Mouse (Mus musculus) midbrain, embryonic 12.5 days (tissue): ENCODE measurements around the gene Eif4enif1. TPM values are rescaled to one million over a fixed set of nuclear protein-coding genes. Genes with fewer than 3 reads are reported as not detected.
"Not testable (repeated sequence)": the region's sequence is repeated elsewhere in the genome, so short reads cannot be mapped to it uniquely, and the experiment has no call there.

ENCODE experiments used
- ATAC-seq: fragments of 200-750 bp; cut with Nextera tagmentation; 2 replicates; pipeline ENCODE4 v1.8.0; 2017; ENCODE audit warnings: low read depth, moderate TSS enrichment, moderate library complexity; ENCODE audit not compliant: low FRiP score
- H3K27ac ChIP-seq: fragments of 300-500 bp; sonication (generic); replicated peaks from 2 replicates; pipeline ENCODE4 v1.5.1; 2016; ENCODE audit warnings: mild to moderate bottlenecking
- H3K27me3 ChIP-seq: fragments of 300-500 bp; sonication (generic); 2 replicates; pipeline ENCODE4 v1.6.1; 2016; ENCODE audit warnings: mild to moderate bottlenecking
- H3K36me3 ChIP-seq: fragments of 300-500 bp; sonication (generic); 2 replicates; pipeline ENCODE4 v1.6.1; 2016
- H3K4me1 ChIP-seq: fragments of 300-500 bp; sonication (generic); 2 replicates; pipeline ENCODE4 v1.6.1; 2016
- H3K4me2 ChIP-seq: fragments of 300-500 bp; sonication (generic); replicated peaks from 2 replicates; pipeline ENCODE4 v1.6.1; 2016; ENCODE audit warnings: mild to moderate bottlenecking, moderate library complexity
- H3K4me3 ChIP-seq: fragments of 300-500 bp; sonication (generic); 2 replicates; pipeline ENCODE4 v1.5.1; 2016; ENCODE audit warnings: mild to moderate bottlenecking
- H3K9ac ChIP-seq: fragments of 300-500 bp; sonication (generic); replicated peaks from 2 replicates; pipeline ENCODE4 v1.6.1; 2016; ENCODE audit warnings: mild to moderate bottlenecking, moderate library complexity
- H3K9me3 ChIP-seq: fragments of 300-500 bp; sonication (generic); 2 replicates; pipeline ENCODE4 v1.6.1; 2016; ENCODE audit warnings: mild to moderate bottlenecking
- WGBS: fragments of 180-500 bp; shearing (Covaris S2); methylation state at CpG from one replicate; pipeline ENCODE4 v1.1.7; 2016; 5-methylcytosine and 5-hydroxymethylcytosine counted together
- polyA plus RNA-seq: library from polyadenylated mRNA; unstranded; fragments of >200 nt; fragmentation: Nextera tagmentation; extraction: Ambion mirVana; gene quantifications from 2 replicates; pipeline ENCODE4 v1.2.1, GENCODE M21; 2016

The Eif4enif1 gene
- polyA plus RNA-seq: 59.6 and 60.9 TPM in 2 replicates

GRCm38 (mm10) chr11:3202231-3202701 lies at the start of gene Eif4enif1:
Gene Eif4enif1, plus strand, starts transcription at chr11:3202392.
- Histone ChIP-seq H3K9me3 (no peaks in the 10 kb centered on the region), H3K9ac (peak within 1 kb of the TSS; percentile 40), H3K27me3 (no peaks in the 10 kb centered on the region), H3K36me3 (peaks cover 25% of the 10 kb centered on the region), H3K4me1 (peaks cover 7% of the 10 kb centered on the region), H3K4me2 (peak within 1 kb of the TSS; percentile 42), H3K4me3 (peak within 1 kb of the TSS; percentile 42), H3K27ac (peak within 1 kb of the TSS; percentile 35)
- under 1% methylated on average over 48 of the region's 57 CpGs for WGBS
- ATAC-seq: peak; percentile 76

GRCm38 (mm10) chr11:3153666-3154397 lies 48.4 kb upstream of the Eif4enif1 start:
- not testable (repeated sequence) for H3K27ac ChIP-seq, H3K27me3 ChIP-seq, H3K4me2 ChIP-seq, H3K4me3 ChIP-seq, H3K9ac ChIP-seq, H3K4me1 ChIP-seq
- Histone ChIP-seq H3K36me3 (peaks cover 12% of the 10 kb centered on the region), H3K9me3 (peaks cover 18% of the 10 kb centered on the region)
- 77% methylated on average over 1 of the region's 1 CpGs for WGBS
- ATAC-seq: peak; percentile 35

GRCm38 (mm10) chr11:3156991-3157390 lies 45.2 kb upstream of the Eif4enif1 start:
- H3K4me1 ChIP-seq, H3K27ac ChIP-seq, H3K4me2 ChIP-seq, H3K9ac ChIP-seq, ATAC-seq, H3K4me3 ChIP-seq, H3K27me3 ChIP-seq, H3K36me3 ChIP-seq: not testable (repeated sequence)
- WGBS: 95% methylated on average over 2 of the region's 3 CpGs
- peaks cover 14% of the 10 kb centered on the region for H3K9me3 ChIP-seq

GRCm38 (mm10) chr11:3157996-3158395 lies 44.2 kb upstream of the Eif4enif1 start:
- H3K27ac ChIP-seq, H3K4me1 ChIP-seq, H3K4me3 ChIP-seq, H3K36me3 ChIP-seq, ATAC-seq, H3K9ac ChIP-seq, H3K4me2 ChIP-seq, H3K27me3 ChIP-seq: not testable (repeated sequence)
- H3K9me3 ChIP-seq: peaks cover 20% of the 10 kb centered on the region
- 94% methylated on average over 6 of the region's 6 CpGs for WGBS

- H3K36me3 ChIP-seq, ATAC-seq, H3K4me3 ChIP-seq, H3K27ac ChIP-seq, H3K4me2 ChIP-seq, H3K27me3 ChIP-seq, H3K9ac ChIP-seq, H3K4me1 ChIP-seq: not testable (repeated sequence)
- WGBS: 84% methylated on average over 4 of the region's 4 CpGs
- peaks cover 16% of the 10 kb centered on the region for H3K9me3 ChIP-seq
These were observed 43.4 kb upstream of the Eif4enif1 start for GRCm38 (mm10) chr11:3158800-3159199.

- H3K9ac ChIP-seq, H3K27ac ChIP-seq, H3K27me3 ChIP-seq, H3K4me2 ChIP-seq, H3K4me1 ChIP-seq, ATAC-seq, H3K36me3 ChIP-seq, H3K4me3 ChIP-seq: not testable (repeated sequence)
- WGBS: 63% methylated on average over 1 of the region's 2 CpGs
- H3K9me3 ChIP-seq: peaks cover 19% of the 10 kb centered on the region
These were observed 40.8 kb upstream of the Eif4enif1 start for GRCm38 (mm10) chr11:3161370-3161769.

GRCm38 (mm10) chr11:3162236-3162897 lies 39.8 kb upstream of the Eif4enif1 start:
- H3K4me1 ChIP-seq, H3K27me3 ChIP-seq, H3K4me2 ChIP-seq, H3K36me3 ChIP-seq, H3K9ac ChIP-seq, H3K4me3 ChIP-seq, H3K27ac ChIP-seq: not testable (repeated sequence)
- 64% methylated on average over 5 of the region's 5 CpGs for WGBS
- peak; percentile 38 for ATAC-seq
- H3K9me3 ChIP-seq: peaks cover 21% of the 10 kb centered on the region

GRCm38 (mm10) chr11:3163122-3163521 lies 39.1 kb upstream of the Eif4enif1 start:
- WGBS: 84% methylated on average over 2 of the region's 2 CpGs
- H3K4me2 ChIP-seq, H3K27me3 ChIP-seq, H3K27ac ChIP-seq, H3K4me3 ChIP-seq, H3K36me3 ChIP-seq, H3K9ac ChIP-seq, H3K4me1 ChIP-seq, ATAC-seq: not testable (repeated sequence)
- peaks cover 22% of the 10 kb centered on the region for H3K9me3 ChIP-seq

- not testable (repeated sequence) for H3K4me2 ChIP-seq, H3K36me3 ChIP-seq, H3K27ac ChIP-seq, H3K4me3 ChIP-seq, H3K4me1 ChIP-seq, ATAC-seq, H3K9ac ChIP-seq, H3K27me3 ChIP-seq
- peaks cover 22% of the 10 kb centered on the region for H3K9me3 ChIP-seq
- 71% methylated on average over 3 of the region's 3 CpGs for WGBS
These were observed 38.5 kb upstream of the Eif4enif1 start for GRCm38 (mm10) chr11:3163661-3164060.

GRCm38 (mm10) chr11:3165210-3165782 lies 36.9 kb upstream of the Eif4enif1 start:
- peaks cover 22% of the 10 kb centered on the region for H3K9me3 ChIP-seq
- not testable (repeated sequence) for H3K27ac ChIP-seq, H3K9ac ChIP-seq, H3K4me1 ChIP-seq, H3K27me3 ChIP-seq, H3K4me3 ChIP-seq, H3K4me2 ChIP-seq, H3K36me3 ChIP-seq
- 89% methylated on average over 3 of the region's 5 CpGs for WGBS
- peak; percentile 35 for ATAC-seq

GRCm38 (mm10) chr11:3166321-3166720 lies 35.9 kb upstream of the Eif4enif1 start:
- H3K4me3 ChIP-seq, H3K27ac ChIP-seq, H3K4me1 ChIP-seq, H3K9ac ChIP-seq, ATAC-seq, H3K4me2 ChIP-seq, H3K36me3 ChIP-seq, H3K27me3 ChIP-seq: not testable (repeated sequence)
- H3K9me3 ChIP-seq: peaks cover 21% of the 10 kb centered on the region

GRCm38 (mm10) chr11:3167129-3167528 lies 35.1 kb upstream of the Eif4enif1 start:
- H3K36me3 ChIP-seq, H3K27ac ChIP-seq, H3K4me3 ChIP-seq, H3K4me1 ChIP-seq, H3K9ac ChIP-seq, H3K27me3 ChIP-seq, ATAC-seq, H3K4me2 ChIP-seq: not testable (repeated sequence)
- 92% methylated on average over 4 of the region's 4 CpGs for WGBS
- peaks cover 24% of the 10 kb centered on the region for H3K9me3 ChIP-seq
